Mouse (Mus musculus): ENCODE results near the gene Mypn. TPM values are rescaled to one million over a fixed set of nuclear protein-coding genes. Genes with fewer than 3 reads are reported as not detected.
A peak's percentile ranks its signal among the peaks of the same experiment; 100 is the strongest.

Gene Mypn
- 100 to 1,000 TPM in 1 of 2 experiments, 10 to 100 TPM in 1; 96.7 to 105 TPM for total RNA-seq (2021)

- intact Hi-C loops (cut with DNase I): no loop called here
- peak; percentile 39 to 50 for DNase-seq
Measured at GRCm38 (mm10) chr10:63203728-63204127, at the start of gene Mypn. Mypn (minus strand) TSS chr10:63203952.

DNA sequence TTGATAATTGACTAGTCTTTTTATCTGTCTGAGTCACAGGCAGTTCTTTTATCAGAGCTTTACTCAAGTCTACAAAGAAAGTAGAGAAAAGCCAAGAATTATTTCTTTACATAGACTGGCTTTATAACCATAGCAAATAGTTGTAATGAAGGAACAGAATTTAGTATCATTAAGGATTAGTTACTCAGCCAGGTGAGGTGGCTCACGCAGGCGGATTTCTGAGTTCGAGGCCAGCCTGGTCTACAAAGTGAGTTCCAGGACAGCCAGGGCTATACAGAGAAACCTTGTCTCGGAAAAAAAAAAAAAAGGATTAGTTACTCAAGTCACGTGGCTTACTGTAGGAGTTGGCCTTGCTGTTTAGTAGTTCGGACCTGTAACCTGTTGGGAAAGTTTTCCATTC, 44.7 kb upstream of the Mypn start:
- intact Hi-C loops (cut with DNase I): loop anchor here (10.0 kb wide), 1 partner anchor 764 kb away; the partner anchor contains the start of gene Vps26a
- DNase-seq: no peak

DNA sequence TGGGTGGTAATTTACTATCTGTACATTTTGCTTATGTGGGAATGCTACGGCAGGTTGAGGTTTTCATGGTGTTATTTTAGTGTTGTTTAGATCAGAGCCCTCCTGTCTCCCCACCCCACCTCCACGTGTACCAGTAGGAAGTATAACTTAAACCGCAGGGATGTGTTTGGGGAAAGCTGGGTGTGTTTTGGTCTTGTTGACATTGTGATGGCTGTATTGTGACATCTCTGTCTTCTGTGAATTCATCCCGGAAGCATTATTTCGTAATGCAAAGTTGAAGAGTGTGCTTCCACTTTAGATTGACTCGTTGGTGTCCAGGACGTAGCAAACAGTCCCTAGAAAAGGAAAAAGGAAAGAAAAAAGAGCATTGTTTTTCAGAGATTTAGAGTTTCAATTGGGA, 43.7 kb upstream of the Mypn start:
- no peak for DNase-seq
- intact Hi-C loops (cut with DNase I): loop anchor here (10.0 kb wide), 1 partner anchor 763 kb away; the partner anchor contains the start of gene Vps26a

GRCm38 (mm10) chr10:63245846-63246245, 42.1 kb upstream of the Mypn start:
- no peak for DNase-seq
- intact Hi-C loops (cut with DNase I): loop anchor here (10.0 kb wide), 1 partner anchor 761 kb away; the partner anchor contains the start of gene Vps26a

- peak in 1 of 2 experiments; percentile 14 for DNase-seq
- intact Hi-C loops (cut with DNase I): loop anchor here (5.0 to 10.0 kb wide), 4 partner anchors 87 to 760 kb away; partner anchors contain the start of genes Dnajc12, Hnrnph3, Pbld2 and Sirt1
Measured at GRCm38 (mm10) chr10:63244746-63245145, 41.0 kb upstream of the Mypn start.

DNA sequence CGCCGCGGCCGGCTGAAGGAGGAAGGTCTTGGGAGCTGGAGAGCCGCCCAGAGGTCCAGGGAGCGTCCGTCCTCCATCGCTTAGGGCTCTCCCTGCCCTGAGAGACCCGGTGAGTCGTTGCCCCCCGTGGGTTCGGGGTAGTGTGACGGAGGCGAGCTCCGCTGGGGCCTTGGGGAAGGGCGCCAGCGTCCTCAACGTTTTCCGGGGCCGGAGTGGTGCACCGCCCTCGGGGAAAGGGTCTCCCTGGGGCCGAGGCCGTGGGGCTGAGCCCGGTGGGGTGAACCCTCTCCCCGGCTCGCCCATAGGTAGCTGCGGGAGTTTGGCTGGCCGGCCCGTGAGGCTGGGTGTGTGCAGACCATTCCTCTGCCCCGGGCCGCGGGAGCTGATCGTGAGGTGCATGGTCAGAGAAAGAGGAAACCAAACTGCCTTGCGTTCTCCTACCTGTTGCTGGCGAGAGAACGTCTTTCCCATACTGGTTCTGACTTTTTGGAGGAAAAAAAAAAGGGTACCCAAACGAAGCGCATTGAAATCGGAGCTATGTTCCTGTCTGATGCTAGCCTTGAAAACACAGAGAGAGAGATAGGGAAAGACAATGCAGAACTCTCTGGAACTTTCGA, 40.4 kb upstream of the Mypn start:
- DNase-seq: no peak
- intact Hi-C loops (cut with DNase I): loop anchor here (5.0 to 10.0 kb wide), 4 partner anchors 87 to 759 kb away; partner anchors contain the start of genes Dnajc12, Hnrnph3, Pbld2 and Sirt1

GRCm38 (mm10) chr10:63243493-63244054, 39.8 kb upstream of the Mypn start, which contains the start of gene Herc4:
Herc4 (plus strand) TSS chr10:63243810.
- peak; percentile 94 to 95 for DNase-seq
- intact Hi-C loops (cut with DNase I): loop anchor here (1.0 to 10.0 kb wide), 6 partner anchors 17 to 759 kb away; partner anchors contain the start of genes Dnajc12, Hnrnph3, Pbld2 and Sirt1

DNA sequence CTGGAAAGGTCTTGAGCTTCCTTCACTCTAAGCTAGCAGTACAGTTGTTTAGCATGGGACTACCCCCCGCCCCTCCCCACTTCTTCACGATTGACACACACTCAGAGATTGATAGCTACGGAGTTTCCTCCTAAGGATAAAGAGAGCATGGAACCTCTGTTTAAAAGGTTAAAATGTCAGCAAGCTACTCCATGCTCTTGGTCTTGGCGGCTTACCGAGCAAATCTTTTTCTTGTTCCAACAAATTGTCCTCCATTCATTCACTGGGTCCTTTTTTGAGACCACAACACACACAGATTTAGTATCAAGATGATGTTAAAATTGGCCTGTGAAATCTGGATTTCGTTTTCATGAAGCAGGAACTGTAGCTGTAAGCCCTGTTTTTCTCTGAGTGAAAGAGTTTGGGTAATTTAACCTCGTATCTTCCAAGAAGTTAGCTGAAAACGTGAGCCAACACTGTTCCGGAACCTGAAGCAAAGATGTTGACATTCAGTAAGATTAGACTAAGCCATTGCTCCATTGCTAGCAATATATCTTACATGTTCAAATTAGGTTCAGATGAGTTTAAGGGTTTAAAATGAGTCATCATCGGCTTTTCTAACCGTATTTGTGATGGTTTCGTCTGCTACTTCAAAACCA, 39.2 kb upstream of the Mypn start:
- DNase-seq: no peak
- intact Hi-C loops (cut with DNase I): loop anchor here (1.0 to 10.0 kb wide), 6 partner anchors 17 to 758 kb away; partner anchors contain the start of genes Dnajc12, Hnrnph3, Pbld2 and Sirt1

GRCm38 (mm10) chr10:63240868-63241271, 37.1 kb upstream of the Mypn start:
- intact Hi-C loops (cut with DNase I): loop anchor here (5.0 to 10.0 kb wide), 4 partner anchors 84 to 756 kb away; partner anchors contain the start of genes Dnajc12, Hnrnph3, Pbld2 and Sirt1
- DNase-seq: no peak

DNA sequence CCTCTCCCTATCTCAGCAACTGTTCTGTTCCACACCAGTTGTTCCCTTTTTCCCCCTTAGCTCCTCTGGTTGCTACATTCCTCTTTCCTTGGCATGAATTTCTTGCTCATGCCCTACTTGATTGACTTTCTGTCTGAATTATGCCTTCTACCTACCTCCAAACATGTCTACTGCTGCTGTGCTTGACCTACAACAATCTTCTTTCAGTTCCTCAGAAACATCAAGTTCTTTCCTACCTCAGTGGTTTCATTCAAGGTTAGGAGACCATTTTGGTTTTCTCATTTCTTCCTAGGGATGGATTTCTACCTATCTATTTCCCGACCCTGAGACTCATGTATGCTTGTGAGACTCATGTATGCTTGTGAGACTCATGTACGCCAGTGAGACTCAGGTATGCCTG, 36.1 kb upstream of the Mypn start:
- intact Hi-C loops (cut with DNase I): loop anchor here (5.0 to 10.0 kb wide), 4 partner anchors 83 to 755 kb away; partner anchors contain the start of genes Dnajc12, Hnrnph3, Pbld2 and Sirt1
- DNase-seq: no peak

- intact Hi-C loops (cut with DNase I): no loop called here
Measured at GRCm38 (mm10) chr10:63238090-63238489, 34.3 kb upstream of the Mypn start.

DNA sequence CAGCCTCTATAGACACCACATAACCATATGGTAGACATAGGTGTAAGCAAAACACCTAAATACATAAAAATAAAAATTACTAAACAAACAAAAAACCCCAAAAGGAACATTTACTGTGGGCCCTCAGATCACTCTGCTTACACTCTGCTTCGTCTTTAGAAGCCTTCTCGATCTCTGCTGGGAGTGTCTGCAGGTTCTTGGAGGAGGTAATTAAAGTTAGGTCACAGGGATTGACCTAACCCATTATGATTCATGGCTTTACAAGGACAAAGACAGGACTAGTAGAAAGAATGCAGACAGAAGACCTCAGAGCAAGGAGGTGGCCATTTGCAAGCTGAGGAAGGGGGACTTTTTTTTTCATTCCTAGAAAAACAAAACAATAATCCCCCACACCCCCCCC, 33.5 kb upstream of the Mypn start:
- intact Hi-C loops (cut with DNase I): no loop called here
- DNase-seq: no peak

More at GRCm38 (mm10) chr10:63238090-63238489, 34.3 kb upstream of the Mypn start:
- no peak for DNase-seq

DNA sequence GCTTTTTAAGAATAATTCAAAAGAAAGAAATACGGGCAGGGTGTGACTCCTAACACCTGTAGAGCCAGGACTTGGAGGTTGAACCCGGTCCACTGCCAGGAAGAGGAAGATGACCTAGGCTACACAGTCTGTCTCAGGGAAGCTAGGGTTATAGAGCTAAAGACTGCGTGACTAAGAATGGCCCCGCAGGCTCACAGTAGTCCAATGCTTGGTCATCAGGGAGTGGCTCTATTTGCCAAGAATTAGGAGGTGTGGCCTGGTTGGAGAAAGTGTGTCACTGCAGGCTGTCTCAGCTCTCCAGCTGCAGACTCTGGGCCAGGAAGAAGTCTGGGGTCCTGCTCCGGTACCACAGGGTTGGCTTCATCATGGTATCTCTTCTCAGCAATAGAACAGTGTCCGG, 32.9 kb upstream of the Mypn start:
- intact Hi-C loops (cut with DNase I): no loop called here
- no peak for DNase-seq

- DNase-seq: no peak
- intact Hi-C loops (cut with DNase I): no loop called here
Measured at GRCm38 (mm10) chr10:63235889-63236288, 32.1 kb upstream of the Mypn start.

DNA sequence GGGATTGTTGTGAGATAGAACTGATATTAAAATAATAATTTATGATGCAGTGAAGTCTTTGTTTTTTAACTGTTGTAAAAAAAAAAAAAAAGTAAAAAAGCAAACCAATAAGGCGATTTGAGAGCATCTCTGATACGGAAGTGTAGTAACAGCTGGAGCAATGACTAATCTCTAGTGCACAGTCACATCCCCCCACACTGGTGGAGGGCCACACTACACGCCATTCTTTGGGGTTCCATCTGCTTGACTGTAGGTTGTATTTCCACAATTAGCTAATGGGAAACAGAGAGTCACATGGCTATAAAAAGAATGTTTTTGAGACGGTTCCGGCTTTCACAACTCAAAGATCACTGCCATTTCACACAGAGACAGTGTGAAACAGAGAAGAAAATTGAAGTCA, 30.4 kb upstream of the Mypn start:
- intact Hi-C loops (cut with DNase I): no loop called here

DNA sequence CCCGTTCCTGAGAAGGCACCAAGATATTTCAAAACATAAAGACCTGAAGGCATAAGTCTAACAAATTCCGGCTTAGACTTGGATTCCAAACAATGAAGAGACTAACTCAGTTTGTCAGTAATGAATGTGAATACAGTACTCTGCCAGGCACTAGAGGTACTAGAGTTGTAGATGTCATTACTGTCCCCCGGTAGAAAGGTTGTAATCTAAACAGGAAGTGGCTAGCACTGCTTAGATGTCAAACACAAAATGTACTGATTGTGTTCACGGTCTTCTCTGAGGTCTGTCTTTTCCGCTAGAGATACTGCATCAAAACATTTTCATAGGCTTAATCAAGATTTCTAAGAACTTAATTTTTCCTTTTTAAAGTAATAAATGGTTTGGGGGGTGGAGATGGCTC, 27.9 kb upstream of the Mypn start:
- DNase-seq: no peak
- intact Hi-C loops (cut with DNase I): no loop called here

More for the DNA sequence above, 30.4 kb upstream of the Mypn start:
- DNase-seq: no peak

- DNase-seq: no peak
- intact Hi-C loops (cut with DNase I): no loop called here
Measured at GRCm38 (mm10) chr10:63230854-63231253, 27.1 kb upstream of the Mypn start.

DNA sequence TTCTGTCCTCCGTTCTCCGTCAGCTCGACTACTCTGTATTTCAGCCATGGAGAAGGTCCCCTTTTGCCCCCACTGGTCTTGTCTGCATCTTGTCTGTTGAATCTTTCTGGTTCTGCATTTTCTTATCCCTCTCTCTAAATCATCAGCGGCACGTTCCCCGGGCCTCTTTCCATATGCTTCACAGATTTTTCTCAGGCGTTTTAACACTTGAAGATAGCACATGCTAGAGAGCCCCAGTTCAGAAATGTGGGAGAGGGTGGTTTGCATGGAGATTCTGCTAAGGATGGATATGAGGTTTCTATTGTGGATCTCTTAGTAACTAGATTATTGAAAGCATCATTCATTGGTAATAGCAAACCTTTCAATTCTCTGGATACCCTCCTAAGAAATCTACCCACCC, 26.5 kb upstream of the Mypn start:
- no peak for DNase-seq
- intact Hi-C loops (cut with DNase I): no loop called here

DNA sequence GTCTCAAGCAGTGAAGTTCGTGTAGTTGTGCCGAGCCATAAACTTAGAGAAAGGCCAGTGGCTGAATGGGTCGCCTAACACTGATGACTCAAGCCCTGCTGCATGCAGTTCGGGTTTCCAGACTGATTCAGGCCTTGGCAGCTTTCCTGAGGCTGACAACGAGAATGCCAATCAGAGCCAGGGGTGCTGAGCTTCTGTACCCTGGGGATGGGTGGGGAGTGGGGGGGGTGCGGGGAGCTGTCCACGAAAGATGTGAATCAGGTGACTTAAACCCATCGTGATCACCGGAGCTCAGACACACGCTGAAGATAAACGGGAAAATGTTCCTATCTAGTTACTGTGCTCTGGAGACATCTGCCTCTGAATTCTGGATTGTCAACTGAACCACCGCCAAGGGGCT, 20.6 kb upstream of the Mypn start:
- DNase-seq: no peak
- intact Hi-C loops (cut with DNase I): no loop called here

DNA sequence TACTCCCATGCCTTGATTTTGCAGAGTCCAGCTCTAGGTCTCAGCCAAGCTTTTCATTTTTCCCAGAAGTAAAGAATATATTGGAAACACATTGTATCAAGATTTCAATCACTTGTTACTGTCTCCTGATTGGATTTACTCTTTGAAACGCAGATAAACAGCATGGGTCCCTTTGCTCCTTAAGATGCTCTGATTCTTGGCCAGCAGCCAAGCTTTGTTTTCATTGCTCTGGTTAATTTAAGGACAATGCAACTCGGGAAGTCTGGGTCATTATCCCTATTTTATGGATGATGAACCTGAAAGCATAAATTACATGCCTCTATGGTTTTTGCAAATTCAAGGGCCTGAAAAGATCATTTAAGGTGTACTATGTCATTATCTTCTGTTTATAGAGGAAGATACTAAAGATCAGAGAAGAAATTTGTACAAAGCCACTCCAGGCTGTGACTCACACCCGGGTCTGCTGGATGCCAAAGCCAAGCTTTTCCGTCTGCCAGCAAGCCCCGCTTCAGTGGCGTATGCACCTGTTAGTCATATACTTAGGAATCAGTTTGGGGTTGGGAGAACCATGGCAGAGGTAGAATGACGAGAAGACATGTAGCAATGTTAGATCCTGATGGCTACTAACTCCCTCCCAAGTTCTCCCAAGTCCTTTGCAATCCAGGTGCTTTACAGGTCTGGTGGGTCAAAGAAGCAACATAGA, 17.5 kb upstream of the Mypn start:
- intact Hi-C loops (cut with DNase I): no loop called here
- no peak for DNase-seq
